Mouse (Mus musculus) liver, embryonic 14.5 days (tissue): ENCODE measurements at regions not wholly inside any gene's neighbourhood (a gene's known extent, or its start where the extent isn't known, plus 50 kb on each side); places are given as distances from the start of the nearest gene placed in this dataset.

Experiments
- ATAC-seq: fragments of 200-750 bp; cut with Nextera tagmentation; 2 replicates; pipeline ENCODE4 v1.8.0; 2017; ENCODE audit warnings: moderate number of reproducible peaks, mild to moderate bottlenecking, moderate library complexity; ENCODE audit not compliant: insufficient read depth
- DNase-seq, 3 experiments: peaks; one replicate each; pipeline ENCODE4 v3.0.0-alpha.2; 2012 to 2013; ENCODE audit warnings: low read depth in 3 of 3, low spot score in 3 of 3
- H3K27ac ChIP-seq: fragments of 300-500 bp; sonication (generic); 2 replicates; pipeline ENCODE4 v1.5.1; 2014; ENCODE audit warnings: moderate library complexity, mild to moderate bottlenecking, control low read depth, inconsistent platforms
- H3K27me3 ChIP-seq: fragments of 300-500 bp; sonication (generic); 2 replicates; pipeline ENCODE4 v1.6.1; 2014; ENCODE audit warnings: mild to moderate bottlenecking, low read length, moderate library complexity; ENCODE audit not compliant: control insufficient read depth, insufficient read depth
- H3K36me3 ChIP-seq: fragments of 300-500 bp; sonication (generic); replicated peaks from 2 replicates; pipeline ENCODE4 v1.6.1; 2014; ENCODE audit warnings: low read depth; ENCODE audit not compliant: control insufficient read depth, insufficient read depth
- H3K4me1 ChIP-seq, 2 experiments: fragments of 200-500 bp in 1 of 2; fragments of 300-500 bp in 1 of 2; sonication (generic) in 1 of 2; replicated peaks; 2 replicates each; pipeline ENCODE4 v1.6.1; 2012 to 2014; ENCODE audit warnings: antibody characterized with exemption in 1 of 2, inconsistent platforms in 1 of 2, low read length in 1 of 2; ENCODE audit not compliant: control insufficient read depth in 2 of 2, insufficient read depth in 2 of 2
- H3K4me2 ChIP-seq: fragments of 300-500 bp; sonication (generic); 2 replicates; pipeline ENCODE4 v1.6.1; 2014; ENCODE audit warnings: low read depth, mild to moderate bottlenecking, control low read depth, moderate library complexity
- H3K4me3 ChIP-seq, 2 experiments: fragments of 200-500 bp in 1 of 2; fragments of 300-500 bp in 1 of 2; sonication (generic) in 1 of 2; 2 replicates each; pipeline ENCODE4 v1.5.1; 2012 to 2014; ENCODE audit warnings: low read depth in 2 of 2, low read length in 2 of 2, mild to moderate bottlenecking in 2 of 2, control low read depth in 1 of 2, inconsistent platforms in 1 of 2, moderate library complexity in 1 of 2; ENCODE audit not compliant: insufficient read depth in 1 of 2
- H3K9ac ChIP-seq: fragments of 300-500 bp; sonication (generic); replicated peaks from 2 replicates; pipeline ENCODE4 v1.6.1; 2014; ENCODE audit warnings: mild to moderate bottlenecking, control low read depth, moderate library complexity
- H3K9me3 ChIP-seq: fragments of 300-500 bp; sonication (generic); 2 replicates; pipeline ENCODE4 v1.6.1; 2016; ENCODE audit warnings: low read length, mixed read lengths; ENCODE audit not compliant: control insufficient read depth
- CTCF ChIP-seq: IDR thresholded peaks from 2 replicates; pipeline ENCODE4 v1.5.1; 2016; ENCODE audit warnings: antibody characterized with exemption, low read depth, control low read depth
- EP300 ChIP-seq: IDR thresholded peaks from 2 replicates; pipeline ENCODE4 v1.6.1; 2016; ENCODE audit warnings: antibody characterized with exemption, low read depth
- WGBS: fragments of 180-500 bp; shearing (Covaris S2); extraction: QIAGEN DNeasy Blood & Tissue Kit; methylation state at CpG from one replicate; pipeline ENCODE4 v1.1.7; 2014; ENCODE audit not compliant: insufficient replicate concordance; 5-methylcytosine and 5-hydroxymethylcytosine counted together

GRCm38 (mm10) chr13:111893221-111893713 is 84.5 kb upstream of the Map3k1 start:
- H3K27me3 ChIP-seq = no peaks in the 10 kb centered on the region
- no peak overlapping the region for H3K9ac ChIP-seq
- WGBS = 10% methylated on average over 14 of the region's 14 CpGs
- TF ChIP-seq CTCF = no peak
- TF ChIP-seq EP300 = no peak
- no peaks in the 10 kb centered on the region for H3K36me3 ChIP-seq
- ATAC-seq = no peak
- H3K27ac ChIP-seq = no peak overlapping the region
- DNase-seq = no peak
- peaks cover 15 to 29% of the 10 kb centered on the region in 2 experiments for H3K4me1 ChIP-seq
- peak overlapping the region; percentile 13; the same call in 1 of the 2 replicates for H3K4me2 ChIP-seq
- no peaks in the 10 kb centered on the region for H3K9me3 ChIP-seq
- no peak overlapping the region for H3K4me3 ChIP-seq

DNA sequence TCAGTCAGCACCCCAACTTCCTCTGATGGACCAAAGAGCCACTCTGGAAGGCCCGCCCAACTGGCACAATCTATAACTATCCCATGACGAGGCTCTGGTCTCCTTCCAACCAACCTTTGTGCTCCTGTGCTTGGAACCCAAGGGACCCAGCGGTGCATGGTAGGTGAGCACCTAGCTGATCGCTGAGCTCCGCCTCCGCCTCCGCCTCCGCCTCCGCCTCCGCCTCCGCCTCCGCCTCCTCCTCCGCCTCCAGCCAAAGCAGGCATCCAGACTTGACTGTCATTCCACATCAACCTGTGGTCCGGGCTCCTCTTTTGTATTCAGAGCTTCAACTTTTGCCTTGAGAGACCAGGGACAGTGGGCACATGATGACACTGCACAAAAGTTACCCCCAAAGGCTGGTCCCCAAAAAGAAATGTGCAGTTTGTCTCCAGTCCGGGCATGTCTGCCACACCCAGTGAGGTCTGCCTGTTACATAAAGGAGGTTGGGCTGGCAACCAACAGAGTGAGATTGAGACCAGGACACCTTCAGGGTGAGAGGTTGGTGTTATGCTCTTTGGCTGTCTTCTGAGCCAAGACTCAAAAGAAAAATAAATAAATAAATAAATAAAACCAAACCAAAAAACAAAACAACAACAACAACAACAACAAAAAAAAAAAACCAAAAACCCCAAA is 86.1 kb upstream of the Map3k1 start:
- 42% methylated on average over 15 of the region's 15 CpGs for WGBS

GRCm38 (mm10) chr13:111896279-111896678 is 87.5 kb upstream of the Map3k1 start:
- 8% methylated on average over 2 of the region's 2 CpGs for WGBS
- no peak overlapping the region for H3K4me3 ChIP-seq
- no peak for DNase-seq

More for the DNA sequence above, 86.1 kb upstream of the Map3k1 start:
- no peak overlapping the region for H3K27ac ChIP-seq
- H3K27me3 ChIP-seq = no peaks in the 10 kb centered on the region
- TF ChIP-seq EP300 = no peak
- no peak for TF ChIP-seq CTCF
- H3K36me3 ChIP-seq = no peaks in the 10 kb centered on the region
- peaks cover 15 to 29% of the 10 kb centered on the region in 2 experiments for H3K4me1 ChIP-seq
- DNase-seq (peak; percentile 33 to 46 (median 44)), ATAC-seq (peak; percentile 89)
- H3K9me3 ChIP-seq = no peaks in the 10 kb centered on the region
- peak overlapping the region; percentile 22 to 64 for H3K4me3 ChIP-seq
- peak overlapping the region; percentile 36 for H3K9ac ChIP-seq
- peak overlapping the region; percentile 59 for H3K4me2 ChIP-seq

GRCm38 (mm10) chr13:111903361-111903760 is 94.6 kb upstream of the Map3k1 start:
- Histone ChIP-seq H3K4me3 (no peak overlapping the region), H3K27me3 (no peaks in the 10 kb centered on the region), H3K36me3 (no peaks in the 10 kb centered on the region), H3K4me2 (no peak overlapping the region), H3K9me3 (no peaks in the 10 kb centered on the region), H3K4me1 (peaks cover 14 to 16% of the 10 kb centered on the region in 2 experiments), H3K9ac (no peak overlapping the region), H3K27ac (peak overlapping the region; percentile 22; the same call in 1 of the 2 replicates)
- TF ChIP-seq EP300 (no peak), CTCF (no peak)
- WGBS = 79% methylated on average over 2 of the region's 2 CpGs
- DNase-seq = no peak
- ATAC-seq = no peak

More at GRCm38 (mm10) chr13:111896279-111896678, 87.5 kb upstream of the Map3k1 start:
- TF ChIP-seq CTCF (no peak), EP300 (no peak)
- ATAC-seq = no peak
- H3K27ac ChIP-seq = no peak overlapping the region
- H3K9ac ChIP-seq = no peak overlapping the region
- no peaks in the 10 kb centered on the region for H3K36me3 ChIP-seq
- no peak overlapping the region for H3K4me2 ChIP-seq
- H3K9me3 ChIP-seq = no peaks in the 10 kb centered on the region
- peaks cover 15 to 29% of the 10 kb centered on the region in 2 experiments for H3K4me1 ChIP-seq
- no peaks in the 10 kb centered on the region for H3K27me3 ChIP-seq

- Histone ChIP-seq H3K4me2 (no peak overlapping the region), H3K27ac (peak overlapping the region; percentile 22; the same call in 1 of the 2 replicates), H3K4me3 (no peak overlapping the region), H3K9me3 (no peaks in the 10 kb centered on the region), H3K27me3 (no peaks in the 10 kb centered on the region), H3K4me1 (peaks cover 14 to 16% of the 10 kb centered on the region in 2 experiments), H3K9ac (no peak overlapping the region), H3K36me3 (no peaks in the 10 kb centered on the region)
- ATAC-seq (no peak), DNase-seq (no peak)
- TF ChIP-seq CTCF (no peak), EP300 (no peak)
- 64% methylated on average over 9 of the region's 9 CpGs for WGBS
Measured at GRCm38 (mm10) chr13:111903931-111904330, 95.1 kb upstream of the Map3k1 start.
